Mouse (Mus musculus) MEL (cell line): ENCODE measurements around the gene Nt5dc2. TPM values are rescaled to one million over a fixed set of nuclear protein-coding genes. Genes with fewer than 3 reads are reported as not detected.

Source experiments
- DNase-seq: peaks from one replicate; pipeline ENCODE4 v3.0.0; 2011; ENCODE audit warnings: low read depth, low spot score
- H3K27ac ChIP-seq: 2 replicates; pipeline ENCODE4 v1.5.1; 2012; ENCODE audit warnings: low read depth, mild to moderate bottlenecking, control low read depth, low read length, moderate library complexity; ENCODE audit not compliant: control insufficient read depth
- H3K27me3 ChIP-seq, 2 experiments: fragments of 150-350 bp in 1 of 2; sonication (generic) in 1 of 2; 2 replicates each; pipeline ENCODE4 v1.6.1; 2012; ENCODE audit warnings: low read length in 2 of 2, mild to moderate bottlenecking in 2 of 2, improper control_type of control experiment in 1 of 2, moderate library complexity in 1 of 2; ENCODE audit not compliant: insufficient read depth in 2 of 2, control insufficient read depth in 1 of 2
- H3K36me3 ChIP-seq, 2 experiments: 2 replicates each; pipeline ENCODE4 v1.6.1; 2012 to 2014; ENCODE audit warnings: low read length in 2 of 2, improper control_type of control experiment in 1 of 2, inconsistent platforms in 1 of 2, mild to moderate bottlenecking in 1 of 2; ENCODE audit not compliant: insufficient read depth in 2 of 2, control insufficient read depth in 1 of 2
- H3K4me1 ChIP-seq, 2 experiments: fragments of 150-350 bp in 1 of 2; sonication (generic) in 1 of 2; 2 replicates each; pipeline ENCODE4 v1.6.1; 2012; ENCODE audit warnings: low read length in 2 of 2, improper control_type of control experiment in 1 of 2, mild to moderate bottlenecking in 1 of 2; ENCODE audit not compliant: insufficient read depth in 2 of 2, control insufficient read depth in 1 of 2
- H3K4me3 ChIP-seq, 2 experiments: fragments of 150-350 bp in 1 of 2; sonication (generic) in 1 of 2; 2 replicates each; pipeline ENCODE4 v1.5.1; 2012; ENCODE audit warnings: low read depth in 2 of 2, low read length in 2 of 2, mild to moderate bottlenecking in 2 of 2, moderate library complexity in 2 of 2, control low read depth in 1 of 2, improper control_type of control experiment in 1 of 2; ENCODE audit not compliant: control insufficient read depth in 1 of 2, insufficient read depth in 1 of 2
- H3K79me2 ChIP-seq: 2 replicates; pipeline ENCODE4 v1.6.1; 2012; ENCODE audit warnings: mild to moderate bottlenecking, low read length, moderate library complexity; ENCODE audit not compliant: control insufficient read depth, poor library complexity, insufficient read depth
- H3K9ac ChIP-seq: 2 replicates; pipeline ENCODE4 v1.6.1; 2012; ENCODE audit warnings: low read depth, mild to moderate bottlenecking, control low read depth, low read length, moderate library complexity; ENCODE audit not compliant: control insufficient read depth, poor library complexity, severe bottlenecking
- H3K9me3 ChIP-seq: fragments of 150-350 bp; sonication (generic); replicated peaks from 2 replicates; pipeline ENCODE4 v1.6.1; 2012; ENCODE audit warnings: mild to moderate bottlenecking, low read length, improper control_type of control experiment, moderate library complexity; ENCODE audit not compliant: insufficient read depth
- BHLHE40 ChIP-seq: IDR thresholded peaks from 2 replicates; pipeline ENCODE4 v1.6.1; 2012; ENCODE audit warnings: low read depth, mild to moderate bottlenecking, inconsistent platforms, low read length, improper control_type of control experiment, borderline replicate concordance
- CHD2 ChIP-seq: IDR thresholded peaks from 2 replicates; pipeline ENCODE4 v1.6.1; 2011; ENCODE audit warnings: low read length, improper control_type of control experiment
- CTCF ChIP-seq, 3 experiments: IDR thresholded peaks in 2 of 3; conservative IDR thresholded peaks in 1 of 3; 2 replicates each; pipeline ENCODE4 v1.5.1; 2011 to 2012; ENCODE audit warnings: low read length in 3 of 3, low read depth in 2 of 3, mild to moderate bottlenecking in 2 of 3, improper control_type of control experiment in 1 of 3, inconsistent platforms in 1 of 3, mixed read lengths in 1 of 3, moderate library complexity in 1 of 3; ENCODE audit not compliant: control insufficient read depth in 1 of 3, insufficient read depth in 1 of 3, poor library complexity in 1 of 3, severe bottlenecking in 1 of 3
- EP300 ChIP-seq, 2 experiments: IDR thresholded peaks; 2 replicates each; pipeline ENCODE4 v1.6.1; 2011; ENCODE audit warnings: improper control_type of control experiment in 2 of 2, low read length in 2 of 2, low read depth in 1 of 2, mild to moderate bottlenecking in 1 of 2
- ETS1 ChIP-seq: IDR thresholded peaks from 2 replicates; pipeline ENCODE4 v1.6.1; 2012; ENCODE audit warnings: low read depth, mild to moderate bottlenecking, inconsistent platforms, low read length, improper control_type of control experiment, moderate library complexity
- GABPA ChIP-seq: IDR thresholded peaks from 2 replicates; pipeline ENCODE4 v1.6.1; 2012; ENCODE audit warnings: low read depth, mild to moderate bottlenecking, inconsistent platforms, low read length, improper control_type of control experiment, moderate library complexity
- JUND ChIP-seq: IDR thresholded peaks from 2 replicates; pipeline ENCODE4 v1.6.1; 2011; ENCODE audit warnings: low read depth, mild to moderate bottlenecking, improper control_type of control experiment, low read length
- KAT2A ChIP-seq: conservative IDR thresholded peaks from 2 replicates; pipeline ENCODE4 v1.6.1; 2012; ENCODE audit warnings: low read depth, low read length, improper control_type of control experiment, inconsistent platforms
- MAFK ChIP-seq: IDR thresholded peaks from 2 replicates; pipeline ENCODE4 v1.6.1; 2011; ENCODE audit warnings: low read depth, mild to moderate bottlenecking, low read length, improper control_type of control experiment, borderline replicate concordance
- MAX ChIP-seq: IDR thresholded peaks from 2 replicates; pipeline ENCODE4 v1.6.1; 2011; ENCODE audit warnings: low read length, improper control_type of control experiment
- MAZ ChIP-seq: IDR thresholded peaks from 2 replicates; pipeline ENCODE4 v1.6.1; 2012; ENCODE audit warnings: low read depth, mild to moderate bottlenecking, inconsistent platforms, low read length, improper control_type of control experiment
- MXI1 ChIP-seq: IDR thresholded peaks from 2 replicates; pipeline ENCODE4 v1.6.1; 2011; ENCODE audit warnings: mild to moderate bottlenecking, low read depth, low read length, improper control_type of control experiment
- NELFE ChIP-seq: IDR thresholded peaks from 2 replicates; pipeline ENCODE4 v1.6.1; 2011; ENCODE audit warnings: low read depth, low read length, improper control_type of control experiment
- POLR2AphosphoS5 ChIP-seq: IDR thresholded peaks from 2 replicates; pipeline ENCODE4 v1.6.1; 2012; ENCODE audit warnings: low read depth, borderline replicate concordance, mild to moderate bottlenecking, inconsistent platforms, low read length, moderate library complexity, mixed read lengths
- RCOR1 ChIP-seq: IDR thresholded peaks from 2 replicates; pipeline ENCODE4 v1.6.1; 2012; ENCODE audit warnings: low read depth, mild to moderate bottlenecking, inconsistent platforms, low read length, improper control_type of control experiment
- SIN3A ChIP-seq: IDR thresholded peaks from 2 replicates; pipeline ENCODE4 v1.6.1; 2012; ENCODE audit warnings: low read length, improper control_type of control experiment, inconsistent platforms
- SMC3 ChIP-seq: IDR thresholded peaks from 2 replicates; pipeline ENCODE4 v1.6.1; 2011; ENCODE audit warnings: low read depth, low read length, improper control_type of control experiment
- TBP ChIP-seq: IDR thresholded peaks from 2 replicates; pipeline ENCODE4 v1.8.0; 2011; ENCODE audit warnings: low read depth, low read length, improper control_type of control experiment
- UBTF ChIP-seq: IDR thresholded peaks from 2 replicates; pipeline ENCODE4 v1.6.1; 2012; ENCODE audit warnings: low read depth, mild to moderate bottlenecking, inconsistent platforms, low read length, improper control_type of control experiment, moderate library complexity, borderline replicate concordance; ENCODE audit not compliant: insufficient read depth
- USF1 ChIP-seq: IDR thresholded peaks from 2 replicates; pipeline ENCODE4 v1.6.1; 2014; ENCODE audit warnings: low read depth, mild to moderate bottlenecking, inconsistent platforms, low read length, improper control_type of control experiment, moderate library complexity
- ZC3H11A ChIP-seq: IDR thresholded peaks from 2 replicates; pipeline ENCODE4 v1.6.1; 2012; ENCODE audit warnings: low read depth, mild to moderate bottlenecking, inconsistent platforms, low read length, improper control_type of control experiment
- ZNF384 ChIP-seq: IDR thresholded peaks from 2 replicates; pipeline ENCODE4 v1.6.1; 2012; ENCODE audit warnings: low read depth, mild to moderate bottlenecking, inconsistent platforms, low read length, improper control_type of control experiment
- polyA plus RNA-seq, 2 experiments: library from polyadenylated mRNA; stranded (reverse) in 1 of 2; unstranded in 1 of 2; fragments of >175 nt in 1 of 2; fragments of >200 nt in 1 of 2; gene quantifications; 2 replicates each; pipeline versions ENCODE4 v1.2.1 to v1.2.4; 2012; ENCODE audit warnings: low replicate concordance in 2 of 2, low read depth in 1 of 2; ENCODE audit not compliant: insufficient read length in 2 of 2, insufficient read depth in 1 of 2, missing spikeins in 1 of 2
- total RNA-seq: library from RNA; depleted of rRNA; stranded (reverse); fragments of 300-350 nt; gene quantifications from 2 replicates; pipeline ENCODE4 v1.2.3, GENCODE M21; 2012

Gene Nt5dc2
- total and polyA plus RNA-seq, 3 experiments: 168 to 349 (median 291) TPM

GRCm38 (mm10) chr14:31164067-31164466 lies 33.2 kb downstream of the Nt5dc2 start:
- peak; percentile 40 for DNase-seq
- Histone ChIP-seq H3K79me2 (no peaks in the 10 kb centered on the region), H3K36me3 (peaks cover 0 to 2% of the 10 kb centered on the region in 2 experiments; a peak in 1 of 4 replicates), H3K27me3 (no peaks in the 10 kb centered on the region; a peak in 1 of 4 replicates), H3K9ac (peak overlapping the region; percentile 28; the same call in 1 of the 2 replicates), H3K4me1 (peaks cover 0 to 14% of the 10 kb centered on the region in 2 experiments), H3K4me3 (peak overlapping the region in 1 of 2 experiments; percentile 11; a peak in 2 of 4 replicates), H3K27ac (no peak overlapping the region), H3K9me3 (no peaks in the 10 kb centered on the region)
- TF ChIP-seq RCOR1 (no peak), CHD2 (no peak), ETS1 (no peak), SIN3A (no peak), MAFK (no peak), SMC3 (no peak), CTCF (IDR thresholded peaks at IDR 0.05 in 2 of 3, conservative IDR thresholded peaks at IDR 0.05 in 1 of 3; ENCODE audit: control insufficient read depth in 1 of 3, insufficient read depth in 1 of 3, low read depth in 2 of 3, low read length in 3 of 3, poor library complexity in 1 of 3, severe bottlenecking in 1 of 3) (no peak), KAT2A (no peak), UBTF (no peak), ZNF384 (no peak), MAZ (no peak), EP300 (IDR thresholded peaks at IDR 0.05; ENCODE audit: low read depth in 1 of 2, low read length in 2 of 2) (no peak), MAX (no peak), MXI1 (no peak)

- Histone ChIP-seq H3K36me3 (peaks cover 0 to 5% of the 10 kb centered on the region in 2 experiments; a peak in 2 of 4 replicates), H3K27ac (no peak overlapping the region), H3K9me3 (no peaks in the 10 kb centered on the region), H3K27me3 (no peaks in the 10 kb centered on the region), H3K4me3 (no peak overlapping the region), H3K9ac (no peak overlapping the region), H3K4me1 (peaks cover 0 to 18% of the 10 kb centered on the region in 2 experiments), H3K79me2 (no peaks in the 10 kb centered on the region)
- no peak for DNase-seq
- TF ChIP-seq BHLHE40 (no peak), MAX (no peak), MAZ (no peak), JUND (no peak), POLR2AphosphoS5 (no peak), ZC3H11A (no peak), EP300 (IDR thresholded peaks at IDR 0.05; ENCODE audit: low read depth in 1 of 2, low read length in 2 of 2) (no peak), USF1 (no peak), CTCF (IDR thresholded peaks at IDR 0.05 in 2 of 3, conservative IDR thresholded peaks at IDR 0.05 in 1 of 3; ENCODE audit: control insufficient read depth in 1 of 3, insufficient read depth in 1 of 3, low read depth in 2 of 3, low read length in 3 of 3, poor library complexity in 1 of 3, severe bottlenecking in 1 of 3) (no peak), GABPA (no peak), TBP (no peak), NELFE (no peak), ZNF384 (no peak), SIN3A (no peak)
Measured at GRCm38 (mm10) chr14:31165010-31165409, 34.2 kb downstream of the Nt5dc2 start.
